Mouse (Mus musculus): ENCODE results near the gene Ank3. TPM values are rescaled to one million over a fixed set of nuclear protein-coding genes. Genes with fewer than 3 reads are reported as not detected.
A peak's percentile ranks its signal among the peaks of the same experiment; 100 is the strongest.

Ank3 gene
- polyA plus RNA-seq, 1 experiment from 2014 or later = 30.3 TPM

- 65% methylated on average over 5 of the region's 5 CpGs for WGBS
- no peak for ATAC-seq (ENCODE audit: insufficient number of reproducible peaks, insufficient read depth, low FRiP score, low TSS enrichment, low read depth)
- H3K27me3 ChIP-seq = no peaks in the 10 kb centered on the region
- H3K4me2 ChIP-seq = no peak overlapping the region
- H3K27ac ChIP-seq = no peak overlapping the region
- no peaks in the 10 kb centered on the region for H3K36me3 ChIP-seq
- H3K9ac ChIP-seq = no peak overlapping the region
- H3K9me3 ChIP-seq = no peaks in the 10 kb centered on the region
- peaks cover 11% of the 10 kb centered on the region; the same call in 1 of the 2 replicates for H3K4me1 ChIP-seq
- no peak overlapping the region for H3K4me3 ChIP-seq
Observed at GRCm38 (mm10) chr10:69731341-69731740, 332.8 kb downstream of the Ank3 start.

GRCm38 (mm10) chr10:69731863-69732262, 333.3 kb downstream of the Ank3 start:
- no peak for ATAC-seq (ENCODE audit: insufficient number of reproducible peaks, insufficient read depth, low FRiP score, low TSS enrichment, low read depth)
- H3K4me3 ChIP-seq = no peak overlapping the region
- H3K4me1 ChIP-seq = peaks cover 11% of the 10 kb centered on the region; the same call in 1 of the 2 replicates
- no peaks in the 10 kb centered on the region for H3K9me3 ChIP-seq
- no peak overlapping the region for H3K9ac ChIP-seq
- WGBS = 75% methylated on average over 1 of the region's 1 CpGs
- no peaks in the 10 kb centered on the region for H3K36me3 ChIP-seq
- no peaks in the 10 kb centered on the region for H3K27me3 ChIP-seq
- no peak overlapping the region for H3K27ac ChIP-seq
- H3K4me2 ChIP-seq = no peak overlapping the region

GRCm38 (mm10) chr10:69736241-69736640, 337.7 kb downstream of the Ank3 start:
- H3K4me1 ChIP-seq = peaks cover 13% of the 10 kb centered on the region
- no peak overlapping the region for H3K27ac ChIP-seq
- H3K4me3 ChIP-seq = no peak overlapping the region
- H3K9me3 ChIP-seq = no peaks in the 10 kb centered on the region
- WGBS = 62% methylated on average over 7 of the region's 7 CpGs
- no peak for ATAC-seq (ENCODE audit: insufficient number of reproducible peaks, insufficient read depth, low FRiP score, low TSS enrichment, low read depth)
- no peak overlapping the region for H3K4me2 ChIP-seq
- H3K9ac ChIP-seq = no peak overlapping the region
- no peaks in the 10 kb centered on the region for H3K36me3 ChIP-seq
- no peaks in the 10 kb centered on the region for H3K27me3 ChIP-seq

- 33% methylated on average over 5 of the region's 5 CpGs for WGBS
- H3K4me3 ChIP-seq = no peak overlapping the region
- peak overlapping the region; percentile 72; the same call in 1 of the 2 replicates for H3K27ac ChIP-seq
- H3K36me3 ChIP-seq = no peaks in the 10 kb centered on the region
- peak overlapping the region; percentile 22 for H3K4me2 ChIP-seq
- no peak overlapping the region for H3K9ac ChIP-seq
- H3K4me1 ChIP-seq = peaks cover 16% of the 10 kb centered on the region
- H3K9me3 ChIP-seq = no peaks in the 10 kb centered on the region
- ATAC-seq (ENCODE audit: insufficient number of reproducible peaks, insufficient read depth, low FRiP score, low TSS enrichment, low read depth) = no peak
- H3K27me3 ChIP-seq = no peaks in the 10 kb centered on the region
Observed at GRCm38 (mm10) chr10:69738741-69739271, 340.2 kb downstream of the Ank3 start.

GRCm38 (mm10) chr10:69742528-69742927, 344.0 kb downstream of the Ank3 start:
- no peak overlapping the region for H3K4me3 ChIP-seq
- ATAC-seq (ENCODE audit: insufficient number of reproducible peaks, insufficient read depth, low FRiP score, low TSS enrichment, low read depth) = no peak
- no peaks in the 10 kb centered on the region for H3K36me3 ChIP-seq
- no peaks in the 10 kb centered on the region for H3K27me3 ChIP-seq
- H3K4me1 ChIP-seq = peaks cover 27% of the 10 kb centered on the region
- 90% methylated on average over 3 of the region's 3 CpGs for WGBS
- no peak overlapping the region for H3K9ac ChIP-seq
- no peak overlapping the region for H3K27ac ChIP-seq
- no peak overlapping the region for H3K4me2 ChIP-seq
- no peaks in the 10 kb centered on the region for H3K9me3 ChIP-seq

GRCm38 (mm10) chr10:69744181-69744580, 345.6 kb downstream of the Ank3 start:
- no peaks in the 10 kb centered on the region for H3K27me3 ChIP-seq
- H3K27ac ChIP-seq = no peak overlapping the region
- H3K4me3 ChIP-seq = no peak overlapping the region
- 43% methylated on average over 8 of the region's 8 CpGs for WGBS
- H3K4me1 ChIP-seq = peaks cover 20% of the 10 kb centered on the region
- no peak overlapping the region; the same call in 1 of the 2 replicates for H3K4me2 ChIP-seq
- H3K9me3 ChIP-seq = no peaks in the 10 kb centered on the region
- no peak overlapping the region for H3K9ac ChIP-seq
- H3K36me3 ChIP-seq = no peaks in the 10 kb centered on the region
- no peak for ATAC-seq (ENCODE audit: insufficient number of reproducible peaks, insufficient read depth, low FRiP score, low TSS enrichment, low read depth)

- H3K4me1 ChIP-seq = peaks cover 14% of the 10 kb centered on the region
- 69% methylated on average over 5 of the region's 5 CpGs for WGBS
- H3K36me3 ChIP-seq = no peaks in the 10 kb centered on the region
- H3K9me3 ChIP-seq = no peaks in the 10 kb centered on the region
- no peak overlapping the region for H3K4me3 ChIP-seq
- no peak overlapping the region for H3K4me2 ChIP-seq
- no peaks in the 10 kb centered on the region for H3K27me3 ChIP-seq
- no peak overlapping the region for H3K9ac ChIP-seq
- no peak overlapping the region for H3K27ac ChIP-seq
- no peak for ATAC-seq (ENCODE audit: insufficient number of reproducible peaks, insufficient read depth, low FRiP score, low TSS enrichment, low read depth)
Observed at GRCm38 (mm10) chr10:69744871-69745270, 346.3 kb downstream of the Ank3 start.

- no peak overlapping the region for H3K9ac ChIP-seq
- no peak for ATAC-seq (ENCODE audit: insufficient number of reproducible peaks, insufficient read depth, low FRiP score, low TSS enrichment, low read depth)
- no peaks in the 10 kb centered on the region for H3K27me3 ChIP-seq
- peaks cover 14% of the 10 kb centered on the region for H3K4me1 ChIP-seq
- no peaks in the 10 kb centered on the region for H3K36me3 ChIP-seq
- no peak overlapping the region for H3K4me3 ChIP-seq
- H3K4me2 ChIP-seq = no peak overlapping the region
- no peaks in the 10 kb centered on the region for H3K9me3 ChIP-seq
- H3K27ac ChIP-seq = no peak overlapping the region
- 67% methylated on average over 8 of the region's 8 CpGs for WGBS
Observed at GRCm38 (mm10) chr10:69746322-69746721, 347.7 kb downstream of the Ank3 start.

- H3K4me3 ChIP-seq = no peak overlapping the region
- 47% methylated on average over 5 of the region's 5 CpGs for WGBS
- no peaks in the 10 kb centered on the region for H3K27me3 ChIP-seq
- H3K9me3 ChIP-seq = no peaks in the 10 kb centered on the region
- H3K4me2 ChIP-seq = no peak overlapping the region
- ATAC-seq (ENCODE audit: insufficient number of reproducible peaks, insufficient read depth, low FRiP score, low TSS enrichment, low read depth) = no peak
- H3K9ac ChIP-seq = no peak overlapping the region
- H3K4me1 ChIP-seq = peaks cover 14% of the 10 kb centered on the region
- no peaks in the 10 kb centered on the region for H3K36me3 ChIP-seq
- no peak overlapping the region for H3K27ac ChIP-seq
Observed at GRCm38 (mm10) chr10:69746730-69747129, 348.2 kb downstream of the Ank3 start.

GRCm38 (mm10) chr10:69751416-69751815, 352.8 kb downstream of the Ank3 start:
- no peak overlapping the region for H3K4me3 ChIP-seq
- H3K36me3 ChIP-seq = no peaks in the 10 kb centered on the region
- no peaks in the 10 kb centered on the region for H3K27me3 ChIP-seq
- no peak overlapping the region for H3K9ac ChIP-seq
- no peak for ATAC-seq (ENCODE audit: insufficient number of reproducible peaks, insufficient read depth, low FRiP score, low TSS enrichment, low read depth)
- H3K9me3 ChIP-seq = no peaks in the 10 kb centered on the region
- no peaks in the 10 kb centered on the region for H3K4me1 ChIP-seq
- no peak overlapping the region for H3K27ac ChIP-seq
- 49% methylated on average over 7 of the region's 7 CpGs for WGBS
- no peak overlapping the region for H3K4me2 ChIP-seq

- Histone ChIP-seq H3K9me3 (no peaks in the 10 kb centered on the region), H3K9ac (no peak overlapping the region), H3K4me1 (no peaks in the 10 kb centered on the region), H3K4me2 (no peak overlapping the region), H3K27me3 (no peaks in the 10 kb centered on the region), H3K36me3 (no peaks in the 10 kb centered on the region), H3K27ac (no peak overlapping the region), H3K4me3 (no peak overlapping the region)
- 76% methylated on average over 11 of the region's 11 CpGs for WGBS
- ATAC-seq (ENCODE audit: insufficient number of reproducible peaks, insufficient read depth, low FRiP score, low TSS enrichment, low read depth) = no peak
Observed at GRCm38 (mm10) chr10:69753464-69753863, 354.9 kb downstream of the Ank3 start.

GRCm38 (mm10) chr10:69756956-69757672, 358.5 kb downstream of the Ank3 start:
- H3K27me3 ChIP-seq = no peaks in the 10 kb centered on the region
- WGBS = 77% methylated on average over 4 of the region's 4 CpGs
- no peaks in the 10 kb centered on the region for H3K4me1 ChIP-seq
- H3K4me3 ChIP-seq = no peak overlapping the region
- H3K36me3 ChIP-seq = no peaks in the 10 kb centered on the region
- H3K4me2 ChIP-seq = no peak overlapping the region
- ATAC-seq (ENCODE audit: insufficient number of reproducible peaks, insufficient read depth, low FRiP score, low TSS enrichment, low read depth) = no peak
- H3K27ac ChIP-seq = no peak overlapping the region
- H3K9ac ChIP-seq = no peak overlapping the region
- no peaks in the 10 kb centered on the region for H3K9me3 ChIP-seq
